ENCODE assay signal across 18 mouse cellular contexts in genomic region chr17:30242647-30243046, GRCm38 (mm10).
A peak's percentile ranks its signal among the peaks of the same experiment; 100 is the strongest.
DNase-seq lines count a peak whose midpoint lies in the region; ATAC-seq and TF ChIP-seq lines count a peak whose summit lies in the region.
"Had no signal": no experiment of that assay in that cellular context is flagged by ENCODE, and none has a peak within 500 bp of the region (broad histone marks: within the 10 kb centered on the region; RNA-seq: fewer than 3 reads in every experiment).

No protein-coding gene starts in this region.

- no peak for TF ChIP-seq CTCF in gastrocnemius, adult 2 months (IDR thresholded peaks at IDR 0.05)
- no peak for TF ChIP-seq CTCF in hindbrain, postnatal 0 days (IDR thresholded peaks at IDR 0.05; ENCODE audit: low read depth)

- intact Hi-C loops in gastrocnemius, adult 2 months (cut with DNase I) = loop anchor here (5.0 kb wide), 1 partner anchor 40 kb away; no protein-coding TSS in a partner anchor

- no peaks in the 10 kb centered on the region for H3K9me3 ChIP-seq in hindbrain, embryonic 13.5 days
- no peaks in the 10 kb centered on the region for H3K9me3 ChIP-seq in hindbrain, postnatal 0 days (ENCODE audit: low read length)
- no peaks in the 10 kb centered on the region for H3K9me3 ChIP-seq in limb, embryonic 10.5 days (replicated peaks)
- H3K9me3 ChIP-seq: embryonic facial prominence, embryonic 13.5 days; forebrain, embryonic 13.5 days; heart, embryonic 15.5 days had no signal

- H3K4me2 ChIP-seq in hindbrain, embryonic 13.5 days = no peak overlapping the region
- H3K4me2 ChIP-seq in hindbrain, postnatal 0 days (ENCODE audit: low read depth, low read length) = no peak overlapping the region
- H3K4me2 ChIP-seq: embryonic facial prominence, embryonic 13.5 days; forebrain, embryonic 13.5 days; heart, embryonic 11.5 days; heart, embryonic 15.5 days had no signal

- H3K9ac ChIP-seq in hindbrain, embryonic 13.5 days = no peak overlapping the region
- no peak overlapping the region for H3K9ac ChIP-seq in hindbrain, postnatal 0 days (replicated peaks; ENCODE audit: low read length)
- H3K9ac ChIP-seq: embryonic facial prominence, embryonic 13.5 days; forebrain, embryonic 13.5 days; heart, embryonic 15.5 days had no signal

- no peak overlapping the region for H3K4me3 ChIP-seq in gastrocnemius, adult 2 months
- no peak overlapping the region for H3K4me3 ChIP-seq in hindbrain, embryonic 13.5 days
- no peak overlapping the region for H3K4me3 ChIP-seq in hindbrain, postnatal 0 days (ENCODE audit: low read length)
- H3K4me3 ChIP-seq in limb, embryonic 10.5 days = no peak overlapping the region
- H3K4me3 ChIP-seq: embryonic facial prominence, embryonic 13.5 days; forebrain, embryonic 13.5 days; heart, embryonic 15.5 days had no signal

- DNase-seq in gastrocnemius, adult 2 months = no peak
- DNase-seq in gastrocnemius, adult 18-20 months (ENCODE audit: low spot score) = no peak
- no peak for DNase-seq in hindbrain, postnatal 0 days (ENCODE audit: low spot score)
- no peak for DNase-seq in limb, embryonic 10.5 days (ENCODE audit: low spot score)
- DNase-seq: adrenal gland, adult 2 months; adrenal gland, postnatal 25 days; cerebellum, adult 18-20 months; cerebellum, postnatal 36 days; gastrocnemius, postnatal 10 days; heart, adult 18-20 months had no signal

- no peaks in the 10 kb centered on the region for H3K27me3 ChIP-seq in hindbrain, embryonic 13.5 days
- H3K27me3 ChIP-seq in hindbrain, postnatal 0 days (ENCODE audit: insufficient read depth, low read length) = no peaks in the 10 kb centered on the region
- no peaks in the 10 kb centered on the region for H3K27me3 ChIP-seq in limb, embryonic 10.5 days (ENCODE audit: low read depth, poor library complexity, severe bottlenecking)
- H3K27me3 ChIP-seq: embryonic facial prominence, embryonic 13.5 days; heart, embryonic 15.5 days had no signal

- 90% methylated on average over 4 of the region's 4 CpGs for WGBS in hindbrain, embryonic 13.5 days
- WGBS in hindbrain, postnatal 0 days = 75% methylated on average over 4 of the region's 4 CpGs
- 93% methylated on average over 4 of the region's 4 CpGs for WGBS in limb, embryonic 10.5 days

- ATAC-seq in hindbrain, embryonic 13.5 days (ENCODE audit: low FRiP score) = no peak
- ATAC-seq in hindbrain, postnatal 0 days = no peak
- 0 out of 2 replicates have a peak, but pooled peaks have one; percentile 4 for ATAC-seq in neutrophil, adult 5-6 weeks (ENCODE audit: extremely low read depth, insufficient number of reproducible peaks, low FRiP score, poor library complexity, severe bottlenecking)
- ATAC-seq: inflammation-experienced regulatory T-cells, adult 6 months; intestine, postnatal 0 days had no signal

- peak overlapping the region; percentile 79 for H3K27ac ChIP-seq in gastrocnemius, adult 2 months
- H3K27ac ChIP-seq in hindbrain, embryonic 13.5 days = 0 out of 2 replicates have a peak overlapping the region, but pooled peaks have one; percentile 37
- H3K27ac ChIP-seq in hindbrain, postnatal 0 days = no peak overlapping the region
- H3K27ac ChIP-seq in limb, embryonic 10.5 days = 0 out of 2 replicates have a peak overlapping the region, but pooled peaks have one; percentile 19
- H3K27ac ChIP-seq: embryonic facial prominence, embryonic 13.5 days had no signal

- H3K4me1 ChIP-seq in hindbrain, embryonic 13.5 days (replicated peaks) = peaks cover 73% of the 10 kb centered on the region
- peaks cover 41% of the 10 kb centered on the region for H3K4me1 ChIP-seq in hindbrain, postnatal 0 days (ENCODE audit: insufficient read depth, low read length)
- H3K4me1 ChIP-seq in limb, embryonic 10.5 days = peaks cover 53% of the 10 kb centered on the region

- no peaks in the 10 kb centered on the region for H3K36me3 ChIP-seq in hindbrain, embryonic 13.5 days
- H3K36me3 ChIP-seq in hindbrain, postnatal 0 days (ENCODE audit: insufficient read depth, low read length) = no peaks in the 10 kb centered on the region
- H3K36me3 ChIP-seq in limb, embryonic 10.5 days = no peaks in the 10 kb centered on the region
- H3K36me3 ChIP-seq: embryonic facial prominence, embryonic 13.5 days; heart, embryonic 15.5 days had no signal
